Mouse (Mus musculus): ENCODE measurements at regions not wholly inside any gene's neighbourhood (a gene's known extent, or its start where the extent isn't known, plus 50 kb on each side); places are given as distances from the start of the nearest gene placed in this dataset.
"Not testable (repeated sequence)": the region's sequence is repeated elsewhere in the genome, so short reads cannot be mapped to it uniquely, and the experiment has no call there.

GRCm38 (mm10) chr13:3417026-3417425 lies 120.8 kb upstream of the Gdi2 start:
- Histone ChIP-seq H3K27me3 (ENCODE audit: control insufficient read depth, insufficient read depth, low read length) (no peaks in the 10 kb centered on the region), H3K9me3 (ENCODE audit: control insufficient read depth, low read length) (peaks cover 15% of the 10 kb centered on the region), H3K4me2 (ENCODE audit: low read length) (no peak overlapping the region), H3K4me3 (ENCODE audit: control insufficient read depth in 1 of 2, insufficient read depth in 1 of 2, low read depth in 1 of 2, low read length in 2 of 2) (no peak overlapping the region), H3K9ac (ENCODE audit: low read length) (no peak overlapping the region), H3K27ac (replicated peaks in 1 of 2; ENCODE audit: control insufficient read depth in 1 of 2, insufficient read depth in 1 of 2, low read depth in 2 of 2, low read length in 2 of 2) (no peak overlapping the region), H3K36me3 (ENCODE audit: control insufficient read depth, insufficient read depth, low read length) (no peaks in the 10 kb centered on the region), H3K4me1 (ENCODE audit: control insufficient read depth in 2 of 2, insufficient read depth in 2 of 2, low read length in 2 of 2) (no peaks in the 10 kb centered on the region)
- WGBS, result 74% methylated on average over 1 of the region's 1 CpGs
- ATAC-seq (ENCODE audit: insufficient number of reproducible peaks, insufficient read depth, low FRiP score, low read depth), result no peak

DNA sequence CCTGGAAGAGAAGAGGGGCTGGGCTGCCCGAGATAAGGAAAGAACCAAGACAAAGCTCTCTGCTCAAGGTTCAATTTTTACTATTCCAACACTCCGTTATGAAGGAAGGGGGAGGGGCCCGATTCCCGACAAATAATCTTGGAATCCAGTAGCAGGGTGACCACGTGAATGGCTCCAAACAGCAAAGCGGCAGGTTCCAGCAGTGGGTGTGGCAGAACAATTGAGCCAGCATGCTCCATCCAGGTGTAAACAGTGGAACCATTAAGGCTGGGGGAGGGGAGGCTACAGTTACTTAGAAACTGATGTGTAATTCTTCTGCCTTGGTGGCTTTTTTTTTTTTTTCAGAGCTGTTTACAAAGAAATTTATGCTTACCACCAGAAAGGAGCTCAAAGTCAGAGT lies 82.5 kb upstream of the Gdi2 start:
- not testable (repeated sequence) for H3K9ac ChIP-seq (ENCODE audit: low read length); H3K4me3 ChIP-seq (ENCODE audit: control insufficient read depth in 1 of 2, insufficient read depth in 1 of 2, low read depth in 1 of 2, low read length in 2 of 2); ATAC-seq (ENCODE audit: insufficient number of reproducible peaks, insufficient read depth, low FRiP score, low read depth); H3K27ac ChIP-seq (replicated peaks in 1 of 2; ENCODE audit: control insufficient read depth in 1 of 2, insufficient read depth in 1 of 2, low read depth in 2 of 2, low read length in 2 of 2); H3K36me3 ChIP-seq (ENCODE audit: control insufficient read depth, insufficient read depth, low read length); H3K4me2 ChIP-seq (ENCODE audit: low read length); H3K27me3 ChIP-seq (ENCODE audit: control insufficient read depth, insufficient read depth, low read length); H3K9me3 ChIP-seq (ENCODE audit: control insufficient read depth, low read length); H3K4me1 ChIP-seq (ENCODE audit: control insufficient read depth in 2 of 2, insufficient read depth in 2 of 2, low read length in 2 of 2)
- WGBS, result 80% methylated on average over 6 of the region's 6 CpGs

GRCm38 (mm10) chr13:3476884-3477283 lies 61.0 kb upstream of the Gdi2 start:
- H3K4me1 ChIP-seq (ENCODE audit: control insufficient read depth in 2 of 2, insufficient read depth in 2 of 2, low read length in 2 of 2), result peaks cover 0 to 2% of the 10 kb centered on the region in 2 experiments; a peak in 1 of 4 replicates
- H3K36me3 ChIP-seq (ENCODE audit: control insufficient read depth, insufficient read depth, low read length), result 0 out of 2 replicates have a peak, but pooled peaks cover 3% of the 10 kb centered on the region
- no peak for ATAC-seq (ENCODE audit: insufficient number of reproducible peaks, insufficient read depth, low FRiP score, low read depth)
- no peak overlapping the region for H3K27ac ChIP-seq (replicated peaks in 1 of 2; ENCODE audit: control insufficient read depth in 1 of 2, insufficient read depth in 1 of 2, low read depth in 2 of 2, low read length in 2 of 2)
- H3K4me2 ChIP-seq (ENCODE audit: low read length), result no peak overlapping the region
- no peak overlapping the region for H3K9ac ChIP-seq (ENCODE audit: low read length)
- H3K9me3 ChIP-seq (ENCODE audit: control insufficient read depth, low read length), result no peaks in the 10 kb centered on the region
- no peaks in the 10 kb centered on the region for H3K27me3 ChIP-seq (ENCODE audit: control insufficient read depth, insufficient read depth, low read length)
- H3K4me3 ChIP-seq (ENCODE audit: control insufficient read depth in 1 of 2, insufficient read depth in 1 of 2, low read depth in 1 of 2, low read length in 2 of 2), result no peak overlapping the region

GRCm38 (mm10) chr13:3477997-3478728 lies 59.7 kb upstream of the Gdi2 start:
- Histone ChIP-seq H3K27ac (replicated peaks in 1 of 2; ENCODE audit: control insufficient read depth in 1 of 2, insufficient read depth in 1 of 2, low read depth in 2 of 2, low read length in 2 of 2) (peak overlapping the region; percentile 24 to 27; a peak in 1 of 4 replicates), H3K4me3 (ENCODE audit: control insufficient read depth in 1 of 2, insufficient read depth in 1 of 2, low read depth in 1 of 2, low read length in 2 of 2) (peak overlapping the region; percentile 73 to 74), H3K9me3 (ENCODE audit: control insufficient read depth, low read length) (no peaks in the 10 kb centered on the region), H3K4me2 (ENCODE audit: low read length) (peak overlapping the region; percentile 74), H3K4me1 (ENCODE audit: control insufficient read depth in 2 of 2, insufficient read depth in 2 of 2, low read length in 2 of 2) (peaks cover 0 to 2% of the 10 kb centered on the region in 2 experiments; a peak in 1 of 4 replicates), H3K27me3 (ENCODE audit: control insufficient read depth, insufficient read depth, low read length) (no peaks in the 10 kb centered on the region), H3K36me3 (ENCODE audit: control insufficient read depth, insufficient read depth, low read length) (0 out of 2 replicates have a peak, but pooled peaks cover 3% of the 10 kb centered on the region), H3K9ac (ENCODE audit: low read length) (peak overlapping the region; percentile 74)
- peak; percentile 91 for ATAC-seq (ENCODE audit: insufficient number of reproducible peaks, insufficient read depth, low FRiP score, low read depth)
- under 1% methylated on average over 35 of the region's 45 CpGs for WGBS
